Mouse (Mus musculus): ENCODE data around the gene Padi4.

Gene Padi4

GRCm38 (mm10) chr4:140702611-140703327, 71.3 kb downstream of the Padi4 start:
- peak; percentile 88 for DNase-seq (ENCODE audit: low spot score)

- peak; percentile 76 for DNase-seq (ENCODE audit: low spot score)
Observed at GRCm38 (mm10) chr4:140701716-140702561, 72.1 kb downstream of the Padi4 start.

- DNase-seq (ENCODE audit: low spot score): peak; percentile 87
Observed at GRCm38 (mm10) chr4:140701049-140701715, 72.9 kb downstream of the Padi4 start.

GRCm38 (mm10) chr4:140700269-140701018, 73.6 kb downstream of the Padi4 start, which contains the start of gene Rcc2:
Gene Rcc2 (plus strand): TSS chr4:140700541.
- peak; percentile 46 for DNase-seq (ENCODE audit: low spot score)

- peak; percentile 69 for DNase-seq (ENCODE audit: low spot score)
Observed at GRCm38 (mm10) chr4:140699441-140700127, 74.5 kb downstream of the Padi4 start.

Data from embryo, embryonic 10.5 days (tissue).